Mouse (Mus musculus) urinary bladder, postnatal 4 days (tissue): ENCODE measurements around the gene Cdhr1.

ENCODE experiments used
- DNase-seq, 2 experiments: peaks; one replicate each; pipeline ENCODE4 v3.0.0; 2021 to 2022; ENCODE audit warnings: low spot score in 2 of 2

Gene Cdhr1

DNA sequence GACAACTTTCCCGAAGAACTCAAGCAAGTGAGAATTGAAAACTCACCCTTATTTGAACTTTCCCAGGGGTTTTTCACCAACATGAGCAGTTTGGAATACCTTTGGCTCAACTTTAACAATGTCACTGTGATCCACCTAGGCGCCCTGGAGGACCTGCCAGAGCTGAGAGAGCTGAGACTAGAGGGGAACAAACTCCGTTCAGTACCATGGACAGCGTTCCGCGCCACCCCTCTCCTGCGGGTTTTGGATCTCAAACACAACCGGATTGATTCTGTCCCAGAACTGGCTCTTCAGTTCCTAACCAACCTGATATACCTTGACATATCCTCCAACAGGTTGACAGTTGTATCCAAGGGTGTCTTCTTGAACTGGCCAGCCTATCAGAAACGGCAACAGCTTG, 29.6 kb downstream of the Cdhr1 start:
- DNase-seq, result peak; percentile 27 to 75

DNA sequence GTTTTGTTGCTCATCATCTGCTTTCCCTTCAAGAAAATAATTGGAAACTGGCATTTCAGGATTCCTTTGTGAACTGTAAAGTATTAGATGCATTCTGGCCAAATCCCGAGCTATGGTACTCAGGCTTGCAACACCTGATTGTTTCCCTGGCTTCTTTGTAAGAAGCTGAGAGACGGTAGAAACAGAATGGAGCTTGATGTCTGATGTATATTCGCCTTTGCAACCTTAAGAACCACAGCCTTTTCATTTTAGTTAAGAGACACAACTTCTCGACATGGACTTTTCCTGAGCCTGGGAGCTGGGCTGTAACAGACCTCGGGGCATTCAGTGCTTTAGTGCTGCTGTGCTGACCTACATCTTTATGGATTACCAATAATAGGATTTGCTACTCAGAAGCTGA, 30.5 kb downstream of the Cdhr1 start, which contains the start of gene Lrit2:
TSS of gene Lrit2 (plus strand) at position 301 of the 400 bp plus-strand sequence.
- DNase-seq, result no peak

DNA sequence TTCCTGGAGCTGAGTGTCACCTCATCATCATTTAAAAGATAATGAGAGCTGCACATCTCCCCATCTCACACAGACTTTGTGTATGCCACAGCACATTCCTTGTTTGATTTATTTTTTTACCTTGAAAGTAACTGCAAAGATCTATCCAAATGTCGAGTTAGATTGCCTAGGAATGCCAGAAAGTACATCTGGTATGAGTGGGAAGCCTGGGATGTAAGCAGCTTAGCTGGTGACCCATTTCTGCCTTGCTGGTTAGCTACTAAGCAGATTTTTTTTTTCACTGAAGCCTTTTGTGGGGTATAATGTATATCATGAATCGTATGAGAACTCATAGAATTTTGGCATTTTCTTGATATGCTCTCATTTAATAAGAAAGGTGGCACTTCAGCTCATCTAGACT, 31.5 kb downstream of the Cdhr1 start:
- DNase-seq, result no peak

- no peak for DNase-seq
Measured at GRCm38 (mm10) chr14:37064849-37065248, 33.3 kb downstream of the Cdhr1 start.

- DNase-seq, result no peak
Measured at GRCm38 (mm10) chr14:37048914-37049410, 49.2 kb downstream of the Cdhr1 start, which contains the start of gene Rgr. Gene Rgr, minus strand, starts transcription at chr14:37048964.

DNA sequence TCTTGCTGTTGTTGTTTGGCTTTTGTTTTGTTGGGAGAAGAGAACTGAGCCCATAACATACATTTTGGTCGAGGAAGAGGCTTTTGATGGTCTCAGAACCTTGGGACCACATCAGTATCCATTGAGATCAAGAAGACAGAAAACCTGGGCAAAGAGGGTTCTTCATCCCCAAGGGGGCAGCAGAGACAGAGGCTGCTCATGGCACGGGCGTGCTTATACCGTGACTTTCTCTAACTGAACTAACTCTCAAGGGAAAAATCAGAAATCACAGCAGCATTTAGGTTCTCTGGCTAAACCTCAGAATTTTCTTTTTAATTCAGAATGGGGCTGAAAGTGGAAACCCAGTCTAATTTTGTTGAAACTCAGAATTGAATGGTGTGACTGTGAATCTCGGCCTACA, 63.7 kb downstream of the Cdhr1 start:
- DNase-seq, result no peak

DNA sequence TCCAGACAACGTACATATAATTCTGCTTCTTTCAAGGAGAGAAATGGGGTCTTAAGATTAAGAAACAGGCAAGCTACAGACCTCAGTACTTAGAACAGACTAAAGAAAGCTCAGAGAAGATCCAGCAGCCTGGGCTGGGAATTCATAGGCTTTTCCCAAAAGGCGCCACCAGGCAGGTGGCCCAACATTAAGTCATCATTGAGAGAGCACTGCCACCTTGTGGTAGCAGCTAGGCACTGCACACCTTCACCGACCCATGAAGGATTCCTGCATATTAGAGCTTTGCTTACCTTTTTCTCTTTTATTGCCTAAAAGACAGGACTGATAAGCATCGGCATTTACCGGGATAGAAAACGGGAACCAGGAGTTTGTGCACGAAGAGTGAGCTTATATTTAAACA, 64.9 kb downstream of the Cdhr1 start:
- peak; percentile 26 to 71 for DNase-seq

DNA sequence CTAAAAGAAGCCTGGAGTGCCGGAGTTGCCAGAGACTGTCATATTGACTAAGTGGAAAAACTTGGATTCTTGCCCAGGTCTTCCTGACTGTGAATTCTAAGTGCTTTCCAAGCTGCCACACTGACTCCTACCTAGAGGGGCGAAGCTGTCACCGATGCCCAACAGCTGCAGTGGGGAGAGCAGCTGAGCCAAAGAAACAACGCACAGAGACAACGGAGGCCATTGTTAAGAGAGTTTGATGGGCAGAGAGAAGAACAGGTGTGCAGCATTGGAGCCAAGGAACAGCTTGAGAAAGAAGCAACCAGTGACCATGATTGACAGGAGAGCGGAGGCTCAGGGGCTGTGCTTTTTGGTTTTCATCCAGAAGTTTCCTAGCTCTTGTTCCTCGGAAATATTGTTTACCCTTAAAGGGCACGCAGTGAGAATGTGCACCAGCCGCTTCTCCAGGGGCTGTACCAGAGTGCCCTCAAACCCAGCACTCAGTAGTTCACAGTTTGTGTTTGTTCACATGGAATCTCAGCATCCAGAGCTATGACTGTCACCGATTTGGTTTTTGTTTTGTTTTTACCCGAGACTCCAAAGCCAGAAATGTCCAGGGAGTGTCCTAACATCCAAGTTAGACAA, 65.6 kb downstream of the Cdhr1 start:
- no peak for DNase-seq

- no peak for DNase-seq
Measured at GRCm38 (mm10) chr14:37028555-37028954, 69.6 kb downstream of the Cdhr1 start.

DNA sequence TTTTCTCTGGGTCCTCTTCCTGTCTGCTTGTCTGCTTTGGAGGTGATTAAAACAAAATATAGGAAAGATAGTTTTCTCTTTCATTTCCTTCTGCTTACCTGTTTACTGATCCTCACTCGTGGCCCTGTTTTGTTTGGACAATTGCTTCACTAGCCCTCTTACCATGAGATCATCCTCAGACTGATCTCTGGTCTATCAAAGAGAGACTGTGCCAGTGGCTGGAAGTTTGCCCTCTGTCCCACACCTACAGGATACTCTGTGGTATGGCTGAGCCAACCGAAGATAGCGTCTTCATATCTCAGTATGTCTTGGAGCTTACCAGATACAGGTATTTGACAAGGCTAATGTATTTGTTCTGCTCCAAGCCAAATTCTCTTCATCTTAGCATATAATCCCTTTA, 70.2 kb downstream of the Cdhr1 start:
- no peak for DNase-seq
